Mouse (Mus musculus) frontal cortex, postnatal 14 days (tissue): ENCODE results near the gene Akap3.
A peak's percentile ranks its signal among the peaks of the same experiment; 100 is the strongest.

Source experiments
- DNase-seq, 2 experiments: peaks; one replicate each; pipeline ENCODE4 v3.0.0; 2022; ENCODE audit warnings: low spot score in 2 of 2

Akap3 gene

GRCm38 (mm10) chr6:126852881-126853280 lies at the start of gene Akap3:
Gene Akap3 (plus strand): TSS chr6:126853098.
- DNase-seq: no peak

- no peak for DNase-seq
Measured at GRCm38 (mm10) chr6:126806783-126807182, 46.1 kb upstream of the Akap3 start.

- no peak for DNase-seq
Measured at GRCm38 (mm10) chr6:126808134-126808533, 44.8 kb upstream of the Akap3 start.

- no peak for DNase-seq
Measured at GRCm38 (mm10) chr6:126808561-126808960, 44.3 kb upstream of the Akap3 start.

GRCm38 (mm10) chr6:126811481-126811880 lies 41.4 kb upstream of the Akap3 start:
- no peak for DNase-seq

GRCm38 (mm10) chr6:126815206-126815750 lies 37.6 kb upstream of the Akap3 start:
- no peak for DNase-seq

- DNase-seq: no peak
Measured at GRCm38 (mm10) chr6:126816338-126816737, 36.6 kb upstream of the Akap3 start.

GRCm38 (mm10) chr6:126823087-126823486 lies 29.8 kb upstream of the Akap3 start:
- DNase-seq: no peak

GRCm38 (mm10) chr6:126836628-126837027 lies 16.3 kb upstream of the Akap3 start:
- no peak for DNase-seq

GRCm38 (mm10) chr6:126848712-126849704 lies 3.9 kb upstream of the Akap3 start, which contains the start of gene Ndufa9:
Gene Ndufa9 (minus strand): TSS chr6:126849136.
- peak; percentile 91 to 94 for DNase-seq

- DNase-seq: no peak
Measured at GRCm38 (mm10) chr6:126877118-126877517, 24.2 kb downstream of the Akap3 start.

- no peak for DNase-seq
Measured at GRCm38 (mm10) chr6:126907378-126907777, 54.5 kb downstream of the Akap3 start.

- no peak for DNase-seq
Measured at GRCm38 (mm10) chr6:126907876-126908275, 55.0 kb downstream of the Akap3 start.

- DNase-seq: no peak
Measured at GRCm38 (mm10) chr6:126910727-126911126, 57.8 kb downstream of the Akap3 start.

- DNase-seq: no peak
Measured at GRCm38 (mm10) chr6:126914928-126915327, 62.0 kb downstream of the Akap3 start.

GRCm38 (mm10) chr6:126921111-126921881 lies 68.4 kb downstream of the Akap3 start, which contains the start of gene Dyrk4:
Gene Dyrk4 (minus strand): TSS chr6:126921839.
- peak; percentile 14 to 17 for DNase-seq
